Mouse (Mus musculus) stomach, postnatal 0 days (tissue): ENCODE results near the gene Derl3. TPM values are rescaled to one million over a fixed set of nuclear protein-coding genes. Genes with fewer than 3 reads are reported as not detected.
A peak's percentile ranks its signal among the peaks of the same experiment; 100 is the strongest.
"Not testable (repeated sequence)": the region's sequence is repeated elsewhere in the genome, so short reads cannot be mapped to it uniquely, and the experiment has no call there.

Source experiments
- ATAC-seq: fragments of 200-750 bp; cut with Nextera tagmentation; 2 replicates; pipeline ENCODE4 v1.8.0; 2017; ENCODE audit not compliant: low FRiP score, low TSS enrichment
- DNase-seq: peaks from one replicate; pipeline ENCODE4 v3.0.0-alpha.2; 2016; ENCODE audit warnings: low spot score
- H3K27ac ChIP-seq: fragments of 300-500 bp; sonication (generic); replicated peaks from 2 replicates; pipeline ENCODE4 v1.5.1; 2014; ENCODE audit warnings: mild to moderate bottlenecking, control low read depth
- H3K27me3 ChIP-seq: fragments of 300-500 bp; sonication (generic); 2 replicates; pipeline ENCODE4 v1.6.1; 2014; ENCODE audit warnings: low read length; ENCODE audit not compliant: control insufficient read depth, insufficient read depth
- H3K36me3 ChIP-seq: fragments of 300-500 bp; sonication (generic); 2 replicates; pipeline ENCODE4 v1.6.1; 2014; ENCODE audit warnings: low read length, mixed read lengths; ENCODE audit not compliant: control insufficient read depth, insufficient read depth
- H3K4me1 ChIP-seq: fragments of 300-500 bp; sonication (generic); replicated peaks from 2 replicates; pipeline ENCODE4 v1.6.1; 2014; ENCODE audit warnings: antibody characterized with exemption; ENCODE audit not compliant: control insufficient read depth, insufficient read depth
- H3K4me2 ChIP-seq: fragments of 300-500 bp; sonication (generic); replicated peaks from 2 replicates; pipeline ENCODE4 v1.6.1; 2014; ENCODE audit warnings: low read depth, mild to moderate bottlenecking, control low read depth, moderate library complexity
- H3K4me3 ChIP-seq: fragments of 300-500 bp; sonication (generic); 2 replicates; pipeline ENCODE4 v1.5.1; 2014; ENCODE audit warnings: low read depth, low read length, control low read depth
- H3K9ac ChIP-seq: fragments of 300-500 bp; sonication (generic); 2 replicates; pipeline ENCODE4 v1.6.1; 2014; ENCODE audit warnings: mild to moderate bottlenecking, low read length, control low read depth, mixed read lengths
- H3K9me3 ChIP-seq: fragments of 300-500 bp; sonication (generic); 2 replicates; pipeline ENCODE4 v1.6.1; 2016; ENCODE audit warnings: low read length; ENCODE audit not compliant: control insufficient read depth
- CTCF ChIP-seq: IDR thresholded peaks from 2 replicates; pipeline ENCODE4 v1.5.1; 2016; ENCODE audit warnings: antibody characterized with exemption, low read depth, mild to moderate bottlenecking, moderate library complexity
- EP300 ChIP-seq: optimal IDR thresholded peaks from 2 replicates; pipeline ENCODE3; 2016; ENCODE audit warnings: antibody characterized with exemption
- WGBS: fragments of 180-500 bp; shearing (Covaris S2); extraction: QIAGEN DNeasy Blood & Tissue Kit; methylation state at CpG from one replicate; pipeline ENCODE4 v1.1.7; 2014; 5-methylcytosine and 5-hydroxymethylcytosine counted together
- polyA plus RNA-seq: library from polyadenylated mRNA; unstranded; fragments of >200 nt; fragmentation: Nextera tagmentation; extraction: Ambion mirVana; gene quantifications from 2 replicates; pipeline ENCODE4 v1.2.1, GENCODE M21; 2015

Derl3 gene
- 23.6 and 32.3 TPM in 2 replicates for polyA plus RNA-seq

DNA sequence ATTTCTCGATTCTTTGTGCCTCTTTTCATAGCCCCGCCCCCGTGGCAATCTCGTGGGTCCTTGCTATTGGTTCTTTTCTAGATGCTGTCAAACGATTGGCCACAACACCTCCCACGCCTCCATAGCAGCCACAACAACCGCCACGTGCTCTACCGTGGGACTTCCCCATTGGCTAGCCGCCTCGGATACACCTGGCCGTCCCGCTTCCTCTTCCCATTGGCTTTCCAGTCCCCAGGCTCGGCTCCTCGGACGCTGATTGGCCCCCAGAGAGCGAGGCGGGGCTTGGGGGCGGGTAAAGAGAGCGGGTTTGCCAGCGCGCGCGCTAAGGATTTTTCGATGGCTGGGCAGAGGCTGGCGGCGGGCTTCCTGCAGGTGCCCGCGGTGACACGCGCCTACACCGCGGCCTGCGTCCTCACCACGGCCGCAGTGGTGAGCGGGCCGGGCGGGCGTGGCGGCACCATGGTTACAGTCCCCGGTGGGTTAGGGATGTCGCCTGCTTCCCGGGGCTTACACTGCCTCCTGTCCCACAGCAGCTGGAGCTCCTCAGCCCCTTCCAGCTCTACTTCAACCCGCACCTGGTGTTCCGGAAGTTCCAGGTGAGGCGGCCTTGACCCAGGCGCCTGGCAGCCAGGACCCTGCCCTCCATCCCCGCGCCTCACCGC, at the start of gene Derl3:
TSS of gene Derl3 (plus strand) at position 325 of the 662 bp plus-strand sequence.
- WGBS = 1% methylated on average over 41 of the region's 51 CpGs
- H3K9me3 ChIP-seq = no peaks in the 10 kb centered on the region
- ATAC-seq = peak; percentile 100
- H3K9ac ChIP-seq = peak within 1 kb of the TSS; percentile 59
- peak within 1 kb of the TSS; percentile 38 for H3K4me3 ChIP-seq
- no peak within 1 kb of the TSS; the same call in none of the 2 replicates for H3K27ac ChIP-seq
- peak; percentile 98 for DNase-seq
- H3K4me2 ChIP-seq = peak within 1 kb of the TSS; percentile 74
- H3K4me1 ChIP-seq = 0 out of 2 replicates have a peak, but pooled peaks cover under 1% of the 10 kb centered on the region
- no peaks in the 10 kb centered on the region for H3K27me3 ChIP-seq
- TF ChIP-seq EP300 (no peak), CTCF (no peak)
- H3K36me3 ChIP-seq = peaks cover 15% of the 10 kb centered on the region

DNA sequence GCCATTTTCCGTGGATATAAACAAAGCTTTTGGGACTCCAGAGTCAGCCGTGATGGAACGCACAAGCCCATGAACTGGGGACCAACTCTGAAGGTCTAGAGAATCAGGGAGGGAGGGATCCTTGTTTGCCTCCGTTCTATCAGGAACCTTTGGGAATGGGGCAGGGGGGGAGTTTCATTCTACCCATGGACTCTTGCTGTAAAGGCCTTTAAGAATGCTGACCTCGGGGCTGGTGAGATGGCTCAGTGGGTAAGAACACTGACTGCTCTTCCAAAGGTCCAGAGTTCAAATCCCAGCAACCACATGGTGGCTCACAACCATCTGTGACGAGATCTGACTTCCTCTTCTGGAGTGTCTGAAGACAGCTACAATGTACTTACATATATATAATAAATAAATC, 49.3 kb upstream of the Derl3 start:
- not testable (repeated sequence) for H3K4me2 ChIP-seq, H3K36me3 ChIP-seq, DNase-seq, ATAC-seq, H3K9me3 ChIP-seq, H3K4me1 ChIP-seq, H3K27ac ChIP-seq, H3K4me3 ChIP-seq, H3K9ac ChIP-seq, H3K27me3 ChIP-seq
- WGBS = 69% methylated on average over 6 of the region's 6 CpGs

DNA sequence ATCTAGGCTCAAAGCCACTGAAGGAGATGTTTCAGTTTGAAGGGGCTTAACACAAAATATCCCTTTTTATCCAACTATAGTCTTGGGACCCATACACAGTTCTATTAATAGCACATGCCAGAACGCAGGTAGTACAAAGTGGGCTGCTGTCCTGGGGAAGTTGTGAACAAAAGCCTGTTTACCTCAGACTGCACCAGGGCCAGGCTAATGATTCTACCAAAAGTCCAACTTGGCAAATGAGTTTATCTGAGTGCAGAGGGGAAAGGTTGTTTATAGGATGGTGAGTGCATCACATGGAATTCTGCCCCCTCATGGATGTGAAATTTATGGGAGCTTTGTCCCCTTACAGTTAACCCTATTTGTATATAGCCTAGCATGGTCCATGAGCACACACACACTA, 48.4 kb upstream of the Derl3 start:
- Histone ChIP-seq H3K36me3 (no peaks in the 10 kb centered on the region), H3K4me2 (no peak overlapping the region), H3K27me3 (no peaks in the 10 kb centered on the region), H3K27ac (no peak overlapping the region), H3K9me3 (no peaks in the 10 kb centered on the region), H3K4me1 (no peaks in the 10 kb centered on the region), H3K4me3 (no peak overlapping the region), H3K9ac (no peak overlapping the region)
- DNase-seq = no peak
- TF ChIP-seq EP300 (no peak), CTCF (0 out of 2 replicates have a peak, but pooled peaks have one; percentile 9)
- WGBS = 44% methylated on average over 1 of the region's 1 CpGs
- no peak for ATAC-seq

DNA sequence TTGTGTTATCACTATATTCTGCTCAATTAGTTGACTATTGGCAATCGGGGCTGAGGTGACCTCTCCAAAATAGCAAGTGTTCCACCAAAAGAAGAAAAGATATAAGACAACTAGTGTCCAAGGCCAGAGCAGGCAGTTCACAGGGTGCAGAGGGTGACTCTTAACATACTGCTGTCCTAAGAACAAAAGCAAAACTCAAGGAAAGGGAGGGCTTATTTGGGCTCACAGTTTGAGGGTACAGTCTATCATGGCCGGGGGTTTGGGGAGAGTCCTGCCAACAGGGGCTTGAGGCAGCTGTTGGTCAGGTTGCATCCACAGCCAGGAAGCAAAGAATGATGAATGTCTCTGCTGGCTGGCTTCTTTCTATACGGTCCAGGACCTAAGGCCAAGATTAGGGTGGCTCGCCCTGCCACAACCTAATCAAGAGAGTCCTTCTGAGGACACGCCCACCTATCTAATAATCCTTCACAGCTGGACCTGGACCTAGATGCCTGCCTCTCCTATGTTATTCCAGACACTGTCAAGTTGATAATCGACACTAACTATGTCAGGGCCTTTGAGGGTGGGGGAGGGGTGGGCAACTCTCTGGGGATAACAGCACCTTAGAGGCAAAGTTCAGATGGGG, 47.8 kb upstream of the Derl3 start:
- no peaks in the 10 kb centered on the region for H3K4me1 ChIP-seq
- no peak overlapping the region for H3K9ac ChIP-seq
- no peak overlapping the region for H3K4me2 ChIP-seq
- no peak for TF ChIP-seq EP300
- no peak for TF ChIP-seq CTCF
- H3K36me3 ChIP-seq = no peaks in the 10 kb centered on the region
- no peaks in the 10 kb centered on the region for H3K27me3 ChIP-seq
- ATAC-seq = no peak
- DNase-seq = no peak
- no peaks in the 10 kb centered on the region for H3K9me3 ChIP-seq
- WGBS = 68% methylated on average over 6 of the region's 6 CpGs
- no peak overlapping the region for H3K4me3 ChIP-seq
- H3K27ac ChIP-seq = no peak overlapping the region

DNA sequence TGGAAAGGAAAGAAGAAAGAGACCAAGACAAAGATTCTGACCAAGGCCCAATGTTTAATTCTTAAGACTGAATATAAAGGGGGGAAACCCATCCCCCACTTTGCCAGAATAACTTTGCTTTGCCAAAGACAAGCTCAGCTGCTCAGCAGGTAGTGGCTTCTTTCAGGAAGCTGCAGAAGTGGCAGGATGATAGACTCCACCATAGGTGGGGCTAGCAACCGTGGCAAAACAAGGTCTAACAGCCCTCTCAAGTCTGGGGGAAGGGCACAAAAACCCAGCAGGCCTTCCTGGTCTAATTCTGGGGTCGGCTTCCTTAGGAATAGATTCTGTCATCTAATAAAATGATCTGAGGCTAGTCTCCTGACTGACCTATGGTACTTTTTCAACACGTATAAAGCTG, 44.8 kb upstream of the Derl3 start:
- no peak for ATAC-seq
- Histone ChIP-seq H3K9ac (no peak overlapping the region), H3K4me1 (no peaks in the 10 kb centered on the region), H3K27ac (no peak overlapping the region), H3K9me3 (no peaks in the 10 kb centered on the region), H3K27me3 (no peaks in the 10 kb centered on the region), H3K4me2 (no peak overlapping the region), H3K36me3 (no peaks in the 10 kb centered on the region), H3K4me3 (no peak overlapping the region)
- no peak for DNase-seq
- no peak for TF ChIP-seq CTCF
- 28% methylated on average over 3 of the region's 3 CpGs for WGBS

DNA sequence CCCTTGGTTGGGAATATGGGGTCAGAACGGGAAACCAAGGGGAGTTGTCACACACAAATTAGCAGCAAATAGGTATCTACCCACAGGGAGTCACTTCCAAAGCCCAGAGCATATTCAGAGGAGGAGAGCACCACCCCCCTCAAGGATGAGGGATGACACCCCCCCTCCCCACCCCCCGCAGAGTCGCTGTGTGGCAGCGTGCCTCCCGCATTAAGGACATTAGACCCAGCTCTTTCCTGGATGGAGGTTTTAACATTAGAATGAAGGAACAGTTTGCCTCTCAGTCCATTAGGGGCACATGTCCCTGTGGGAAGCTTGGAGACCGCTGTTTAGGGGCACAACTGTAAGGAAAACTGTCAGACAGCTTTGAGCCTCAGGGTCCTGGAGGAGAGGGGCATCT, 42.1 kb upstream of the Derl3 start:
- WGBS = 18% methylated on average over 6 of the region's 6 CpGs
- Histone ChIP-seq H3K4me3 (no peak overlapping the region), H3K9ac (no peak overlapping the region), H3K9me3 (no peaks in the 10 kb centered on the region), H3K4me2 (no peak overlapping the region), H3K27me3 (no peaks in the 10 kb centered on the region), H3K27ac (no peak overlapping the region), H3K4me1 (no peaks in the 10 kb centered on the region), H3K36me3 (no peaks in the 10 kb centered on the region)
- TF ChIP-seq EP300 (no peak), CTCF (peak; percentile 15; the same call in 1 of the 2 replicates)
- DNase-seq (no peak), ATAC-seq (no peak)
